ENCODE assay signal across 28 mouse cellular contexts in the genomic region with DNA sequence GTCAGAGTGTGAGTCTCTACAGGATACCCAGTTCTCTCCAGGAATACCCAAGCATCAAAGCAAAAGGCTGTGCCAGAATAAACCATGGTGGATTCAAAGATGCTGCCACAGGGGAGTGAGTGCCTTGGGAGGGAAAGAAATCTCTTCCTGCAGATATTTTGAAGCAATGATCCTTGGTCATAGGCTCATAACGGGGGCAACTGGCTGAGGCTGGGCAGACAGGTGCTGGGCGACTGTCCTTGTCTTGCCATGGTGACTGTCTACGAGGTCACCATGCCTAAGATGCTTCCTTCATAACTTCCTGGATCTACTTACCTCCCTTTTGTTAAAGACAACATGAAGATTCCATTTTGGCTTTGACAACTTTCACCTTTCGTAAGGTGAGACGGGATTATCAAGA.
"Had no signal": no experiment of that assay in that cellular context is flagged by ENCODE, and none has a peak within 500 bp of the region (broad histone marks: within the 10 kb centered on the region; RNA-seq: fewer than 3 reads in every experiment).

No protein-coding gene starts in this region.

- H3K27me3 ChIP-seq: embryonic facial prominence, embryonic 12.5 days; embryonic facial prominence, embryonic 13.5 days; embryonic facial prominence, embryonic 15.5 days; forebrain, embryonic 12.5 days; forebrain, embryonic 13.5 days; forebrain, embryonic 15.5 days had no signal

- H3K4me1 ChIP-seq: embryonic facial prominence, embryonic 12.5 days had no signal

- DNase-seq: cerebellum, adult 2 months; cerebellum, adult 8-10 months; cerebellum, adult 9-10 months; cerebellum, adult 9-11 months; cerebellum, postnatal 10 days; cerebellum, postnatal 14 days; cerebellum, postnatal 25 days; cerebellum, postnatal 36 days; embryo, embryonic 11 days; forebrain, postnatal 0 days; gastrocnemius, adult 2 months; gastrocnemius, postnatal 10 days; gastrocnemius, postnatal 14 days; gastrocnemius, postnatal 25 days; gastrocnemius, postnatal 36 days; heart, adult 18-20 months; heart, adult 2 months had no signal

- H3K36me3 ChIP-seq: embryonic facial prominence, embryonic 10.5 days; embryonic facial prominence, embryonic 12.5 days; embryonic facial prominence, embryonic 13.5 days; embryonic facial prominence, embryonic 15.5 days; forebrain, embryonic 10.5 days; forebrain, embryonic 12.5 days; forebrain, embryonic 15.5 days had no signal

- H3K9me3 ChIP-seq: embryonic facial prominence, embryonic 10.5 days; embryonic facial prominence, embryonic 12.5 days; embryonic facial prominence, embryonic 13.5 days; embryonic facial prominence, embryonic 15.5 days; forebrain, embryonic 10.5 days; forebrain, embryonic 12.5 days; forebrain, embryonic 13.5 days; forebrain, embryonic 15.5 days had no signal

- H3K4me3 ChIP-seq: embryonic facial prominence, embryonic 10.5 days; embryonic facial prominence, embryonic 12.5 days; embryonic facial prominence, embryonic 13.5 days; embryonic facial prominence, embryonic 15.5 days; erythroblast, embryonic 14.5 days; forebrain, embryonic 10.5 days; forebrain, embryonic 12.5 days; forebrain, embryonic 13.5 days; forebrain, embryonic 15.5 days; gastrocnemius, adult 2 months; heart, adult 2 months had no signal

- H3K27ac ChIP-seq: embryonic facial prominence, embryonic 10.5 days; embryonic facial prominence, embryonic 12.5 days; embryonic facial prominence, embryonic 13.5 days; embryonic facial prominence, embryonic 15.5 days; forebrain, embryonic 10.5 days; forebrain, embryonic 12.5 days; forebrain, embryonic 13.5 days; forebrain, embryonic 15.5 days; gastrocnemius, adult 2 months; heart, adult 2 months had no signal

- H3K9ac ChIP-seq: embryonic facial prominence, embryonic 12.5 days; embryonic facial prominence, embryonic 13.5 days; embryonic facial prominence, embryonic 15.5 days; forebrain, embryonic 12.5 days; forebrain, embryonic 13.5 days; forebrain, embryonic 15.5 days; forebrain, postnatal 0 days had no signal

- H3K4me2 ChIP-seq: embryonic facial prominence, embryonic 12.5 days; embryonic facial prominence, embryonic 13.5 days; embryonic facial prominence, embryonic 15.5 days; forebrain, embryonic 12.5 days; forebrain, embryonic 13.5 days; forebrain, embryonic 15.5 days had no signal

- ATAC-seq: forebrain, embryonic 13.5 days; forebrain, embryonic 14.5 days; forebrain, embryonic 15.5 days; forebrain, embryonic 16.5 days; forebrain, postnatal 0 days had no signal
